Mouse (Mus musculus) heart, postnatal 0 days (tissue): Measurements from ENCODE around the gene Rtn4rl1. TPM values are rescaled to one million over a fixed set of nuclear protein-coding genes. Genes with fewer than 3 reads are reported as not detected.

ENCODE experiments used
- ATAC-seq: fragments of 200-750 bp; cut with Nextera tagmentation; 2 replicates; pipeline ENCODE4 v1.8.0; 2017; ENCODE audit warnings: low read depth, moderate number of reproducible peaks, moderate library complexity; ENCODE audit not compliant: insufficient read depth
- DNase-seq: peaks from one replicate; pipeline ENCODE4 v3.0.0-alpha.2; 2016; ENCODE audit warnings: low spot score
- H3K27ac ChIP-seq: fragments of 300-500 bp; sonication (generic); 2 replicates; pipeline ENCODE4 v1.5.1; 2014; ENCODE audit warnings: low read depth, mild to moderate bottlenecking
- H3K27me3 ChIP-seq: fragments of 300-500 bp; sonication (generic); 2 replicates; pipeline ENCODE4 v1.6.1; 2014; ENCODE audit warnings: low read length, mixed read lengths; ENCODE audit not compliant: control insufficient read depth, insufficient read depth
- H3K36me3 ChIP-seq: fragments of 300-500 bp; sonication (generic); replicated peaks from 2 replicates; pipeline ENCODE4 v1.6.1; 2014; ENCODE audit warnings: low read length, mixed read lengths; ENCODE audit not compliant: control insufficient read depth, insufficient read depth
- H3K4me1 ChIP-seq: fragments of 300-500 bp; sonication (generic); 2 replicates; pipeline ENCODE4 v1.6.1; 2014; ENCODE audit warnings: antibody characterized with exemption; ENCODE audit not compliant: control insufficient read depth, insufficient read depth
- H3K4me2 ChIP-seq: fragments of 300-500 bp; sonication (generic); 2 replicates; pipeline ENCODE4 v1.6.1; 2014; ENCODE audit warnings: low read depth, mild to moderate bottlenecking, low read length, moderate library complexity
- H3K4me3 ChIP-seq: fragments of 300-500 bp; sonication (generic); 2 replicates; pipeline ENCODE4 v1.5.1; 2014; ENCODE audit warnings: low read depth, low read length
- H3K9ac ChIP-seq: fragments of 300-500 bp; sonication (generic); replicated peaks from 2 replicates; pipeline ENCODE4 v1.6.1; 2014; ENCODE audit warnings: low read depth, low read length, mixed read lengths
- H3K9me3 ChIP-seq: fragments of 300-500 bp; sonication (generic); replicated peaks from 2 replicates; pipeline ENCODE4 v1.6.1; 2016; ENCODE audit warnings: low read length; ENCODE audit not compliant: control insufficient read depth
- CTCF ChIP-seq: IDR thresholded peaks from 2 replicates; pipeline ENCODE4 v1.5.1; 2016; ENCODE audit warnings: antibody characterized with exemption, control low read depth, low read depth
- EP300 ChIP-seq: IDR thresholded peaks from 2 replicates; pipeline ENCODE4 v1.6.1; 2016; ENCODE audit warnings: antibody characterized with exemption, low read depth
- WGBS: fragments of 180-500 bp; shearing (Covaris S2); extraction: QIAGEN DNeasy Blood & Tissue Kit; methylation state at CpG from one replicate; pipeline ENCODE4 v1.1.7; 2014; 5-methylcytosine and 5-hydroxymethylcytosine counted together
- polyA plus RNA-seq: library from polyadenylated mRNA; unstranded; fragments of >200 nt; fragmentation: Nextera tagmentation; extraction: Ambion mirVana; gene quantifications from 2 replicates; pipeline ENCODE4 v1.2.1, GENCODE M21; 2015
- total RNA-seq: library from RNA; depleted of rRNA; stranded (reverse); fragments of >200 nt; gene quantifications from 2 replicates; pipeline ENCODE4 v1.2.3, GENCODE M21; 2014; ENCODE audit warnings: low replicate concordance

The Rtn4rl1 gene
- total and polyA plus RNA-seq, 2 experiments from 2014 or later: 12.2 to 19.7 TPM

- no peaks in the 10 kb centered on the region for H3K9me3 ChIP-seq
- ATAC-seq (no peak; the same call in 1 of the 2 replicates), DNase-seq (no peak)
- H3K9ac ChIP-seq: 0 out of 2 replicates have a peak overlapping the region, but pooled peaks have one; percentile 16
- 38% methylated on average over 4 of the region's 4 CpGs for WGBS
- peaks cover 36% of the 10 kb centered on the region for H3K36me3 ChIP-seq
- peaks cover 6% of the 10 kb centered on the region; the same call in 1 of the 2 replicates for H3K4me1 ChIP-seq
- no peaks in the 10 kb centered on the region for H3K27me3 ChIP-seq
- no peak overlapping the region for H3K4me3 ChIP-seq
- TF ChIP-seq CTCF (no peak), EP300 (no peak)
- peak overlapping the region; percentile 23 for H3K27ac ChIP-seq
- H3K4me2 ChIP-seq: no peak overlapping the region
Measured at GRCm38 (mm10) chr11:75157037-75157436, 36.5 kb upstream of the Rtn4rl1 start.

DNA sequence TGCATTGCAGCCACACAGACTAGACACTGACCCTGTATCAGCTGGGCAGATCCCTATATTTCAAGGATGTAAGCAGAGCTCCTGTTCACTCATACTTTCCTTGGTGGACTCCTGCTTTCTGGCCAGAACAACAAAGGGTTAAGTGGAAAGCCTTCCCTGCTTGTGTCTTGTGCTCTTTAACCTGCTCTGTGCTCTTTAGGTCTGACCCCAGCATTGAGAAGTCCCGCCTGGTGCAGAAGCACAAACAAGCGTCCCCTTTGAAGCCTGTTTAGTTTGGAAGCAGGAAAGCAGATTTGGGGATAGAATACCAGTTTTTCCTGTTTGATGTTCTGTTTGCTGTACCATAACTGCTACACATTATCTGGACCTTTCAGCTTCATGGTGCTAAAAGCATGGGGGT lies 35.7 kb upstream of the Rtn4rl1 start:
- Histone ChIP-seq H3K4me3 (no peak overlapping the region), H3K4me1 (peaks cover 6% of the 10 kb centered on the region; the same call in 1 of the 2 replicates), H3K27me3 (no peaks in the 10 kb centered on the region), H3K27ac (peak overlapping the region; percentile 23; the same call in 1 of the 2 replicates), H3K9me3 (no peaks in the 10 kb centered on the region), H3K36me3 (peaks cover 45% of the 10 kb centered on the region), H3K9ac (no peak overlapping the region), H3K4me2 (no peak overlapping the region)
- ATAC-seq (no peak), DNase-seq (no peak)
- WGBS: 68% methylated on average over 2 of the region's 2 CpGs
- no peak for TF ChIP-seq EP300
- TF ChIP-seq CTCF: no peak

GRCm38 (mm10) chr11:75158432-75158831 lies 35.2 kb upstream of the Rtn4rl1 start:
- 87% methylated on average over 14 of the region's 14 CpGs for WGBS
- no peak overlapping the region for H3K4me3 ChIP-seq
- peak overlapping the region; percentile 7; the same call in 1 of the 2 replicates for H3K27ac ChIP-seq
- no peaks in the 10 kb centered on the region for H3K9me3 ChIP-seq
- H3K9ac ChIP-seq: no peak overlapping the region
- H3K4me1 ChIP-seq: peaks cover 6% of the 10 kb centered on the region; the same call in 1 of the 2 replicates
- H3K4me2 ChIP-seq: no peak overlapping the region
- ATAC-seq (no peak), DNase-seq (no peak)
- peaks cover 46% of the 10 kb centered on the region for H3K36me3 ChIP-seq
- no peaks in the 10 kb centered on the region for H3K27me3 ChIP-seq
- TF ChIP-seq EP300 (no peak), CTCF (no peak)

DNA sequence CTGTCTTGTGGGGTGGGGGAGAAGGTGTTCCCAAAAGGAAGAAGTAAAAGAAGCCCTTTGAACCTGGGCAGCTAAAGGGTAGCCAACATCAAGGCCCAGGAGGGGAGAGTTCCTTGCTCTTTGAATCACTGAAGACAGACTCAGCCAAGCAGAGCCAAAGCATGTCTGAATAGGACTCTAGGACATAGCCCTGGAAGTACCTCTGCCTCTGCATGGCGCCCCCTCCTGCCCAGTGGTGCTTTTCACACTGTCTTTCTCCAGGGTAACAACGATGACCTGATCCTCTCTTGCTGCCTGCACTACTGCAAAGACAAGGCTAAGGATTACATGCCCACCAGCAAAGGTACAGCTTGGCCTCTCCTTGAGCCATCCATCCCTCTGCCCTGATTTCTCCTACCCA lies 34.0 kb upstream of the Rtn4rl1 start:
- peak; percentile 21; the same call in 1 of the 2 replicates for ATAC-seq
- no peak for DNase-seq
- 45% methylated on average over 2 of the region's 2 CpGs for whole genome bisulfite sequencing
- Histone ChIP-seq H3K9ac (no peak overlapping the region), H3K27ac (no peak overlapping the region), H3K4me2 (no peak overlapping the region), H3K4me1 (peaks cover 6% of the 10 kb centered on the region; the same call in 1 of the 2 replicates), H3K4me3 (no peak overlapping the region), H3K36me3 (peaks cover 53% of the 10 kb centered on the region), H3K9me3 (no peaks in the 10 kb centered on the region), H3K27me3 (no peaks in the 10 kb centered on the region)
- TF ChIP-seq EP300: no peak
- peak; percentile 48 for TF ChIP-seq CTCF

GRCm38 (mm10) chr11:75160954-75161353 lies 32.6 kb upstream of the Rtn4rl1 start:
- no peak overlapping the region for H3K9ac ChIP-seq
- ATAC-seq: no peak
- H3K4me3 ChIP-seq: no peak overlapping the region
- H3K4me1 ChIP-seq: peaks cover 9% of the 10 kb centered on the region; the same call in 1 of the 2 replicates
- peaks cover 57% of the 10 kb centered on the region for H3K36me3 ChIP-seq
- no peak overlapping the region for H3K4me2 ChIP-seq
- DNase-seq: no peak
- no peaks in the 10 kb centered on the region for H3K9me3 ChIP-seq
- WGBS: 77% methylated on average over 7 of the region's 7 CpGs
- no peak overlapping the region for H3K27ac ChIP-seq
- TF ChIP-seq CTCF (no peak), EP300 (no peak)
- peaks cover 13% of the 10 kb centered on the region for H3K27me3 ChIP-seq
